Mouse (Mus musculus) limb, embryonic 12.5 days (tissue): Measurements from ENCODE around the gene Mucl3. TPM values are rescaled to one million over a fixed set of nuclear protein-coding genes. Genes with fewer than 3 reads are reported as not detected.
A peak's percentile ranks its signal among the peaks of the same experiment; 100 is the strongest.

ENCODE experiments used
- ATAC-seq: fragments of 200-750 bp; cut with Nextera tagmentation; 2 replicates; pipeline ENCODE4 v1.8.0; 2017; ENCODE audit warnings: low read depth, moderate TSS enrichment; ENCODE audit not compliant: insufficient number of reproducible peaks, insufficient read depth, low FRiP score, low TSS enrichment
- H3K27ac ChIP-seq: fragments of 300-500 bp; sonication (generic); 2 replicates; pipeline ENCODE4 v1.5.1; 2016; ENCODE audit warnings: mild to moderate bottlenecking, moderate library complexity
- H3K27me3 ChIP-seq: fragments of 300-500 bp; sonication (generic); 2 replicates; pipeline ENCODE4 v1.6.1; 2016; ENCODE audit warnings: mild to moderate bottlenecking, moderate library complexity
- H3K36me3 ChIP-seq: fragments of 300-500 bp; sonication (generic); 2 replicates; pipeline ENCODE4 v1.6.1; 2016; ENCODE audit warnings: mild to moderate bottlenecking, moderate library complexity
- H3K4me1 ChIP-seq: fragments of 300-500 bp; sonication (generic); replicated peaks from 2 replicates; pipeline ENCODE4 v1.6.1; 2016
- H3K4me2 ChIP-seq: fragments of 300-500 bp; sonication (generic); 2 replicates; pipeline ENCODE4 v1.6.1; 2016; ENCODE audit warnings: mild to moderate bottlenecking, moderate library complexity
- H3K4me3 ChIP-seq: fragments of 300-500 bp; sonication (generic); replicated peaks from 2 replicates; pipeline ENCODE4 v1.5.1; 2016; ENCODE audit warnings: mild to moderate bottlenecking
- H3K9ac ChIP-seq: fragments of 300-500 bp; sonication (generic); replicated peaks from 2 replicates; pipeline ENCODE4 v1.6.1; 2016; ENCODE audit warnings: mild to moderate bottlenecking, moderate library complexity
- H3K9me3 ChIP-seq: fragments of 300-500 bp; sonication (generic); 2 replicates; pipeline ENCODE4 v1.6.1; 2016; ENCODE audit warnings: mild to moderate bottlenecking, moderate library complexity
- WGBS: fragments of 180-500 bp; shearing (Covaris S2); methylation state at CpG from one replicate; pipeline ENCODE4 v1.1.7; 2016; 5-methylcytosine and 5-hydroxymethylcytosine counted together
- polyA plus RNA-seq: library from polyadenylated mRNA; unstranded; fragments of >200 nt; fragmentation: Nextera tagmentation; extraction: Ambion mirVana; gene quantifications from 2 replicates; pipeline ENCODE4 v1.2.1, GENCODE M21; 2016

The Mucl3 gene
- polyA plus RNA-seq, 1 experiment from 2014 or later: 0.08 TPM

DNA sequence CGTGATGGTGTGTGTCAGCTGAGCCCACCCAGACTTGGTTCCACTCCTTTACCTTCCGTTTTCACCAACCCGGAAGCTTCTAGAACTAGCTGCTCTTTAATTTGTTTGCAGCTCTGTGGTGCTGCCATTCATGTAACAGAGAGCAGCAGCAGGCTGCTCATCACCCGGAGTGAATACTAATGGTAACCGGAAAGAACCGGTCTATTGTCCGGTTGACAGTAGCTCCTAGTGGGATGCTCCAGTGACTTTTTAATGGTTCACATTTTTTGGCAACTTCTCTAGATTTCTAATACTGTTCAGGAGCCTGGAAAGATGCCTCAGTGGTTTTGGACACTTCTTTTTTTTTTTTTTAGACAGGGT, 52.3 kb downstream of the Mucl3 start:
- WGBS: 94% methylated on average over 7 of the region's 7 CpGs
- ATAC-seq: no peak

DNA sequence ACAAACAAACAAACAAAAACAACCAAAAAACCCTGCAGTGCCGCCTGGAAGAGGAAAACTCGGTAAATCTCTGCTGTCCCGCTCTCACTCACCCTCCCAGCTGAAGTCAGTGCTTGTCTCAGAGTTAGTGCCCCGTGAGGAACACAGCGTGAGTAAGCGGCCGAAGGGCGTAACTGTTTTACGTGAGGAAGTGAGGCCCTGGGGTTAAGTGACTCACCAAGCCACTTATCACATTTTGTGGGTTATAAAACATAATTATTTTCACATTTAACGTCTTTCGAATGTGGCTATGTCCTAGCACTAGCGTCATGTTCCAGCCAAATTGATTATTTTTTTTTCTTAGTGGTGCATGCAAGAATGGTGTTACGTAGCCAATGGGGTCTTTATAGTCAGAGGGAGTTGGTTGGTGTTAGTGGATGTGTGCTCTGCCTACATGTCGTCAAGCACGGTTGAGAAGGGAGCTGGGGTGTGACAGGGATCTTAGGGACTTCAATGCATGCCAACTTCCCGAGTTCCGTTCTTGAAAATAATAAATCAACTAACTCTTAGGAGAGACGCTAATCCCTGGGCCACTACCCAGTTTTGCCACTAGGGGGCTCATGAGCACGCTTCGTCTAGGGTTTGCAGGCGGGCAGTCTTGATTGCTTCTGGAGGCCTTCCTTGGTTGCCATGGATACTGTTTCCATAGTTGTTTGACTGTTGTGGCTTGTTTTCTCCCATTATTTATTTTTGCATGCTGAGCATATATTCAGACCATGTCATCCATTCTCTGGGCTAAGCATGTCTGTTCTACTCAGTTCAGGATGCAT, 52.9 kb downstream of the Mucl3 start:
- Histone ChIP-seq H3K4me1 (no peaks in the 10 kb centered on the region), H3K27me3 (peaks cover 8% of the 10 kb centered on the region; the same call in 1 of the 2 replicates), H3K4me2 (peak overlapping the region; percentile 32), H3K36me3 (no peaks in the 10 kb centered on the region), H3K4me3 (no peak overlapping the region), H3K9me3 (no peaks in the 10 kb centered on the region), H3K27ac (no peak overlapping the region), H3K9ac (no peak overlapping the region)
- WGBS: 35% methylated on average over 21 of the region's 21 CpGs
- ATAC-seq: peak; percentile 79; the same call in 1 of the 2 replicates

More for the DNA sequence above, 52.3 kb downstream of the Mucl3 start:
- Histone ChIP-seq H3K9me3 (0 out of 2 replicates have a peak, but pooled peaks cover 1% of the 10 kb centered on the region), H3K27ac (no peak overlapping the region), H3K4me1 (no peaks in the 10 kb centered on the region), H3K36me3 (no peaks in the 10 kb centered on the region), H3K4me3 (no peak overlapping the region), H3K4me2 (no peak overlapping the region), H3K27me3 (peaks cover 5% of the 10 kb centered on the region; the same call in 1 of the 2 replicates), H3K9ac (no peak overlapping the region)

DNA sequence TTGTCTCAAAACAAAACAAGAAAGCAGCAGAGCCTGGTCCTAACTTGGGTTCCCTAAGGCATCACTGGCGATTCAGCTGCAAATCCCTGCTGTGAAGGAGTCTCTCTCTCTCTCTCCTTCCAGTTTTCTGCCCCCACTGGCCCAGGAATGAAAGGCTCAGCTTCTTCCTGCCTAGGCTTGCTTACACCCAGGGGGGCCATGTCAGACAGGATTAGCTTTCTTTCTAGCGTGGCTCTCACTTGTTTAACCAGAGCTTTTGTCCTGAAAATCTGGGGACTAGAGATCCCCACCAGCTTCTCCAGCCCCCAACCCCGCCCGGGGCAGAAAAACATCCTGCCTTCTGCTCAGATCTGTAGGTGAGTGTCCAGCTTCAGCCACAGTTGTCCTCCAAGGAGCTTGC, 55.1 kb downstream of the Mucl3 start:
- Histone ChIP-seq H3K27me3 (0 out of 2 replicates have a peak, but pooled peaks cover 8% of the 10 kb centered on the region), H3K9me3 (no peaks in the 10 kb centered on the region), H3K4me2 (no peak overlapping the region)

DNA sequence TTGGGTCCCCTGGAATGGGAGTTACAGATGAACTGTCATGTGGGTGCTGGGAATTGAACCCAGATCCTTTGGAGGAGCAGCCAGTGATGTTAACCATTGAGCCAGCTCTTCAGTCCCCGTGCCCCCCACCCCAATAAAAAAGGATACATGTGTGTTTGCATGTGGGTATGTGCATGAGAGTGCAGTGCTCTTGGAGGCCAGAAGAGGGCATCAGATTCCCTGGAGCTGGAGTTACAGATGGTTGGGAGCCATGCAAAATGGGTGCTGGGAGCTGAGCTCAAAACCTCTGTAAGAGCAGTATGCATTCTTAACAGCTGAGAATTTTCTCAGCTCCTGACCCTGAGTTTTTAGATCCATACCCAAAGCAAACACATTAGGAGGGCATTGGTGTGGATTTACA, 56.2 kb downstream of the Mucl3 start:
- Histone ChIP-seq H3K36me3 (no peaks in the 10 kb centered on the region), H3K27ac (no peak overlapping the region), H3K4me2 (no peak overlapping the region), H3K9me3 (no peaks in the 10 kb centered on the region), H3K4me1 (no peaks in the 10 kb centered on the region), H3K9ac (no peak overlapping the region), H3K27me3 (0 out of 2 replicates have a peak, but pooled peaks cover 8% of the 10 kb centered on the region), H3K4me3 (no peak overlapping the region)
- ATAC-seq: no peak
- WGBS: 83% methylated on average over 1 of the region's 1 CpGs

More for the DNA sequence above, 55.1 kb downstream of the Mucl3 start:
- Histone ChIP-seq H3K36me3 (no peaks in the 10 kb centered on the region), H3K4me1 (no peaks in the 10 kb centered on the region), H3K27ac (no peak overlapping the region), H3K9ac (no peak overlapping the region), H3K4me3 (no peak overlapping the region)
- no peak for ATAC-seq
- WGBS: 28% methylated on average over 4 of the region's 4 CpGs

Other genes with a start within 250 kb of the Mucl3 start
- 2.0 TPM in 2 replicates for gene H2-Q6, start 218.8 kb downstream of the Mucl3 start, polyA plus RNA-seq
- 17.3 and 19.3 TPM in 2 replicates for gene H2-Q7, start 204.5 kb downstream of the Mucl3 start, polyA plus RNA-seq
- gene H2-Q10, start 173.6 kb downstream of the Mucl3 start, polyA plus RNA-seq: 0.41 and 0.42 TPM in 2 replicates
- gene Pou5f1, start 137.7 kb downstream of the Mucl3 start, polyA plus RNA-seq: 0.56 TPM in 1 of 2 replicates, not detected in the other
- gene Tcf19, start 126.9 kb downstream of the Mucl3 start, polyA plus RNA-seq: 60.5 and 62.3 TPM in 2 replicates
- 26.1 and 26.3 TPM in 2 replicates for gene Cchcr1, start 126.6 kb downstream of the Mucl3 start, polyA plus RNA-seq
- 0.96 and 1.3 TPM in 2 replicates for gene Psors1c2, start 110.5 kb downstream of the Mucl3 start, polyA plus RNA-seq
- not detected in 2 replicates for gene Cdsn, start 91.6 kb downstream of the Mucl3 start, polyA plus RNA-seq
- gene 2300002M23Rik, start 76.2 kb downstream of the Mucl3 start, polyA plus RNA-seq: 0.17 TPM in 1 of 2 replicates, not detected in the other
- gene Sfta2, start 42.1 kb downstream of the Mucl3 start, polyA plus RNA-seq: not detected in 2 replicates
- not detected in 2 replicates for gene Gm9573, start 17.1 kb downstream of the Mucl3 start, polyA plus RNA-seq
- gene Vars2, start 23.9 kb upstream of the Mucl3 start, polyA plus RNA-seq: 20.0 and 23.4 TPM in 2 replicates
- gene Gtf2h4, start 30.0 kb upstream of the Mucl3 start, polyA plus RNA-seq: 53.6 and 58.2 TPM in 2 replicates
- 38.4 and 40.6 TPM in 2 replicates for gene Ddr1, start 60.9 kb upstream of the Mucl3 start, polyA plus RNA-seq
- gene Ier3, start 178.0 kb upstream of the Mucl3 start, polyA plus RNA-seq: 8.7 and 9.9 TPM in 2 replicates
- gene Flot1, start 179.5 kb upstream of the Mucl3 start, polyA plus RNA-seq: 45.8 and 45.9 TPM in 2 replicates
- gene Tubb5, start 194.6 kb upstream of the Mucl3 start, polyA plus RNA-seq: 1,183 and 1,215 TPM in 2 replicates
- 16.9 and 19.4 TPM in 2 replicates for gene Mdc1, start 197.8 kb upstream of the Mucl3 start, polyA plus RNA-seq
- 51.3 and 52.5 TPM in 2 replicates for gene Nrm, start 217.6 kb upstream of the Mucl3 start, polyA plus RNA-seq
- 21.3 and 24.0 TPM in 2 replicates for gene Ppp1r18, start 221.9 kb upstream of the Mucl3 start, polyA plus RNA-seq
- gene Dhx16, start 236.1 kb upstream of the Mucl3 start, polyA plus RNA-seq: 56.9 and 64.3 TPM in 2 replicates